In genomic region chr12:110020541-110021470, GRCm38 (mm10) we compare ENCODE assay signal across 13 mouse cellular contexts.
A peak's percentile ranks its signal among the peaks of the same experiment; 100 is the strongest.
DNase-seq lines count a peak whose midpoint lies in the region; ATAC-seq and TF ChIP-seq lines count a peak whose summit lies in the region.
"Had no signal": no experiment of that assay in that cellular context is flagged by ENCODE, and none has a peak within 500 bp of the region (broad histone marks: within the 10 kb centered on the region; RNA-seq: fewer than 3 reads in every experiment).

No protein-coding gene starts in this region.

- H3K4me3 ChIP-seq in kidney, embryonic 15.5 days (replicated peaks): no peak overlapping the region
- no peak overlapping the region for H3K4me3 ChIP-seq in lung, postnatal 0 days (ENCODE audit: low read depth, low read length)
- no peak overlapping the region for H3K4me3 ChIP-seq in forebrain, embryonic 14.5 days (ENCODE audit: low read depth, low read length)
- no peak overlapping the region for H3K4me3 ChIP-seq in left cerebral cortex, adult 2 months

- H3K27me3 ChIP-seq in kidney, embryonic 15.5 days: no peaks in the 10 kb centered on the region
- no peaks in the 10 kb centered on the region for H3K27me3 ChIP-seq in lung, postnatal 0 days (replicated peaks; ENCODE audit: insufficient read depth, low read length)
- no peaks in the 10 kb centered on the region for H3K27me3 ChIP-seq in forebrain, embryonic 14.5 days (replicated peaks; ENCODE audit: control insufficient read depth, insufficient read depth, low read length)
- H3K27me3 ChIP-seq: Patski had no signal

- no peak overlapping the region for H3K9ac ChIP-seq in kidney, embryonic 15.5 days
- no peak overlapping the region for H3K9ac ChIP-seq in lung, postnatal 0 days (replicated peaks; ENCODE audit: low read depth)
- no peak overlapping the region for H3K9ac ChIP-seq in forebrain, embryonic 14.5 days (ENCODE audit: low read length)

- 26% methylated on average over 19 of the region's 19 CpGs for WGBS in kidney, embryonic 15.5 days
- WGBS in lung, postnatal 0 days: 39% methylated on average over 19 of the region's 19 CpGs
- 75% methylated on average over 19 of the region's 19 CpGs for WGBS in forebrain, embryonic 14.5 days

- H3K4me2 ChIP-seq in kidney, embryonic 15.5 days: 0 out of 2 replicates have a peak overlapping the region, but pooled peaks have one; percentile 6
- no peak overlapping the region for H3K4me2 ChIP-seq in lung, postnatal 0 days (replicated peaks; ENCODE audit: low read depth, low read length)
- no peak overlapping the region for H3K4me2 ChIP-seq in forebrain, embryonic 14.5 days (ENCODE audit: low read length)

- TF ChIP-seq EP300 in lung, postnatal 0 days (IDR thresholded peaks at IDR 0.05): no peak

- no peaks in the 10 kb centered on the region for H3K36me3 ChIP-seq in kidney, embryonic 15.5 days
- no peaks in the 10 kb centered on the region for H3K36me3 ChIP-seq in lung, postnatal 0 days (ENCODE audit: insufficient read depth, low read length)
- H3K36me3 ChIP-seq in forebrain, embryonic 14.5 days (ENCODE audit: control insufficient read depth, insufficient read depth, low read length): no peaks in the 10 kb centered on the region

- intact Hi-C loops in left cerebral cortex, adult 2 months (cut with DNase I): no loop called here

- peak overlapping the region; percentile 73 for H3K27ac ChIP-seq in kidney, embryonic 15.5 days
- peak overlapping the region; percentile 38; the same call in 1 of the 2 replicates for H3K27ac ChIP-seq in lung, postnatal 0 days (ENCODE audit: low read length)
- H3K27ac ChIP-seq in forebrain, embryonic 14.5 days (ENCODE audit: low read depth, low read length): no peak overlapping the region
- H3K27ac ChIP-seq in left cerebral cortex, adult 2 months: no peak overlapping the region

- no peaks in the 10 kb centered on the region for H3K9me3 ChIP-seq in kidney, embryonic 15.5 days (replicated peaks)
- no peaks in the 10 kb centered on the region for H3K9me3 ChIP-seq in lung, postnatal 0 days (ENCODE audit: low read length)
- H3K9me3 ChIP-seq in forebrain, embryonic 14.5 days (replicated peaks; ENCODE audit: control insufficient read depth, low read length): no peaks in the 10 kb centered on the region

- DNase-seq in kidney, postnatal 25 days: no peak
- DNase-seq in ZHBTc4 (ENCODE audit: low read depth, low spot score): peak; percentile 46
- peak; percentile 51 for DNase-seq in gastrocnemius, postnatal 25 days
- peak; percentile 70 for DNase-seq in lung, postnatal 0 days (ENCODE audit: low spot score)
- no peak for DNase-seq in forebrain, embryonic 14.5 days (ENCODE audit: low spot score)
- no peak for DNase-seq in right cerebral cortex, adult 2 months (ENCODE audit: low spot score in 2 of 2)
- no peak for DNase-seq in left cerebral cortex, adult 2 months (ENCODE audit: extremely low spot score in 1 of 2, low spot score in 2 of 2)
- DNase-seq: cerebellum, adult 2 months; thymus, postnatal 36 days had no signal

- no peak for TF ChIP-seq CTCF in lung, postnatal 0 days (IDR thresholded peaks at IDR 0.05)
- TF ChIP-seq CTCF in left cerebral cortex, adult 2 months (IDR thresholded peaks at IDR 0.05): no peak

- peak; percentile 74 for ATAC-seq in kidney, embryonic 15.5 days (replicated peaks; ENCODE audit: low FRiP score)
- peak; percentile 71 for ATAC-seq in lung, postnatal 0 days
- ATAC-seq in forebrain, embryonic 14.5 days: no peak
- ATAC-seq: forebrain, embryonic 16.5 days; hindbrain, embryonic 16.5 days; Patski had no signal

- peaks cover 38% of the 10 kb centered on the region for H3K4me1 ChIP-seq in kidney, embryonic 15.5 days
- H3K4me1 ChIP-seq in lung, postnatal 0 days (ENCODE audit: insufficient read depth, low read depth, low read length): no peaks in the 10 kb centered on the region
- peaks cover under 1% of the 10 kb centered on the region; the same call in 1 of the 2 replicates for H3K4me1 ChIP-seq in forebrain, embryonic 14.5 days (ENCODE audit: control insufficient read depth, insufficient read depth, low read length)

Comparison
In these comparisons a context has a peak if more than half of its experiments do, and no peak if none do; other contexts are left out.
1. H3K27ac ChIP-seq: peak in kidney, embryonic 15.5 days (single experiment) and lung, postnatal 0 days (single experiment); none in forebrain, embryonic 14.5 days (single experiment) and left cerebral cortex, adult 2 months (single experiment).
2. DNase-seq: peak in ZHBTc4 (single experiment), gastrocnemius, postnatal 25 days (single experiment) and lung, postnatal 0 days (single experiment); none in kidney, postnatal 25 days (0 of 2), forebrain, embryonic 14.5 days (single experiment), right cerebral cortex, adult 2 months (0 of 2) and left cerebral cortex, adult 2 months (0 of 2).